Mouse (Mus musculus): Measurements from ENCODE around the gene Olfr670. TPM values are rescaled to one million over a fixed set of nuclear protein-coding genes. Genes with fewer than 3 reads are reported as not detected.
"Not testable (repeated sequence)": the region's sequence is repeated elsewhere in the genome, so short reads cannot be mapped to it uniquely, and the experiment has no call there.

Olfr670 gene
- not detected in 2 replicates for polyA plus RNA-seq (2016; fragmentation: Nextera tagmentation; extraction: Ambion mirVana)

DNA sequence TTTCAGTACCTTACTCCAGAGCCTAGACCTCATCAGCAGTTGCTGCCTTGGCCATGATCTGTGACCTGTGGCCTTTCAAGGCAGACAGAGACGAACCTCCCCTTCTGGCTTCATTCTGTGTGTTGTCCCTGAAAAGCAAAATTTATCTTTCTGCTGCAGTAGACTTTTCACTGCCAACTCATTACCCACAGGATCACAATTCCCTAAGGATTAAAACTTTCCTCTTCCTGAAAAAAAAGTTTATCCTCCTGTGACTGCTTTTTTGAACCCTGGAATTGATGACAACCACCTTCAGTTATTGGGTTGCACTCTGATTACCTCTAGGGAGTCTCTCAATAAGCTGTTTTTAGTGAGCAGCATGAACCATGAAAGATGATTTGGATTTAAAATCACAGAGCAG is at the start of gene Olfr670:
Gene Olfr670 (minus strand): TSS at position 101 of the 400 bp plus-strand sequence.
- no peak for DNase-seq (ENCODE audit: low spot score)
- Histone ChIP-seq H3K36me3 (replicated peaks) (no peaks in the 10 kb centered on the region), H3K4me3 (no peak within 1 kb of the TSS), H3K9me3 (no peaks in the 10 kb centered on the region), H3K27ac (replicated peaks) (no peak within 1 kb of the TSS), H3K4me1 (no peaks in the 10 kb centered on the region), H3K27me3 (replicated peaks; ENCODE audit: low read depth, poor library complexity, severe bottlenecking) (no peaks in the 10 kb centered on the region)
- 71% methylated on average over 1 of the region's 1 CpGs for WGBS

DNA sequence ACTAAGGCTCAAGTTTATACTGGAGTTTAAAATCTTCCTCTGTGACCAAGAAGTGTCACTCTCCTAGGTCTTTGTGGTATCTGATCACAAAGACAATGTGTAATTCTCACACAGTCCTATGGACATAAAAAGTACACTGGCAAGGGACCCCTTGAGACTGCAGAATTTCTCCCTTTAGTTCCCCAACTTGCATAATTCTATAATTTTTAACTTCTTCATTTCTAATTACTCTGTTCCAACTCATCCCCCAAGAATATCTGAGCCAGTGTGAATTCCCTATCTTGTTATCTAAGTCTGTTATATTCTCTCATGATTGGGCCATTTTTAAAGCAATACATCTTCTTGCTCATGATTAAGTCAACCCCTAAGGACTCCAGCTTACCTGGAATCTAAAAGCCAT is 39.5 kb upstream of the Olfr670 start, which contains the start of gene Olfr672:
Gene Olfr672 (minus strand): TSS at position 101 of the 400 bp plus-strand sequence.
- DNase-seq (ENCODE audit: low spot score): no peak
- Histone ChIP-seq H3K4me1 (no peaks in the 10 kb centered on the region), H3K36me3 (replicated peaks) (no peaks in the 10 kb centered on the region), H3K9me3 (no peaks in the 10 kb centered on the region), H3K27me3 (replicated peaks; ENCODE audit: low read depth, poor library complexity, severe bottlenecking) (no peaks in the 10 kb centered on the region), H3K27ac (replicated peaks) (no peak within 1 kb of the TSS), H3K4me3 (no peak within 1 kb of the TSS)

DNA sequence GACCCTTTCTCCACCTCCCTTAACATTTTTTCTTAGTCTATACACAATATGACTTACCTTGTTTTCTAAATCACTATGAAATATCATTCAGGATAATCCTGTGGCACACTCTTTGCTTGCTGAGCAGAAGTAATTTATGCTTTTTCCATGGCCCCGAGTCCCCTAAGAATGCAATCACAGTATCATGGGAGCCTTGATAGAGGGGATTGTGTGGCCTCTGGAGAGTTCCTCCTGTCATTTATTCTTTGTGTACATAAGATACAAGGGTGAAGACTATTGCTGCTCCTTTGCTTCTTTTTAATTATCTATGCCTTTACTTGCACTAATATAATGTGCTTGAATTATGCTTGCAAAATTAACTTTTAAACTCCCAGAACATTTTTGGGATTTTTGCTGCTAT is 16.6 kb upstream of the Olfr670 start, which contains the start of gene Olfr671:
Gene Olfr671 (minus strand): TSS at position 101 of the 400 bp plus-strand sequence.
- Histone ChIP-seq H3K27ac (replicated peaks) (no peak within 1 kb of the TSS), H3K4me3 (no peak within 1 kb of the TSS), H3K9me3 (0 out of 2 replicates have a peak, but pooled peaks cover 4% of the 10 kb centered on the region), H3K36me3 (replicated peaks) (no peaks in the 10 kb centered on the region), H3K4me1 (no peaks in the 10 kb centered on the region), H3K27me3 (replicated peaks; ENCODE audit: low read depth, poor library complexity, severe bottlenecking) (no peaks in the 10 kb centered on the region)
- 78% methylated on average over 1 of the region's 1 CpGs for WGBS
- DNase-seq (ENCODE audit: low spot score): no peak

DNA sequence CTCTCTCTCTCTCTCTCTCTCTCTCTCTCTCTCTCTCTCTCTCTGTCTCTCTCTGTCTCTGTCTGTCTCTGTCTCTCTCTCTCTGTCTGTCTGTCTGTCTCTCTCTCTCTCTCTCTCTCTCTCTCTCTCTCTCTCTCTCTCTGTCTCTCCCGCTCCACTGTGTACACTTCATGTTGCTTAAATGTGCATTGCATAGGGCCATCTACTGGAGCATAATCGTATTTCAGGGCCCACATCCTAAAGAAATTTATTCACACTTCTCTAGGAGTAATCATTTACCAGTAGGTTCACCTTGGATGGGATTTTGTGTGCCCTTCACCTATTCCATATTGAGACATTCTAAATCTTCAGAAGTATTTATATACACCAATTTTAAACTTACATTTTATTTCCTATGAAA is 10.1 kb upstream of the Olfr670 start:
- H3K27me3 ChIP-seq (replicated peaks; ENCODE audit: low read depth, poor library complexity, severe bottlenecking); H3K9me3 ChIP-seq; H3K4me1 ChIP-seq; H3K36me3 ChIP-seq (replicated peaks); H3K27ac ChIP-seq (replicated peaks); H3K4me3 ChIP-seq; DNase-seq (ENCODE audit: low spot score): not testable (repeated sequence)
- WGBS: 79% methylated on average over 2 of the region's 2 CpGs

- H3K4me3 ChIP-seq; H3K4me1 ChIP-seq; H3K36me3 ChIP-seq (replicated peaks); H3K9me3 ChIP-seq; H3K27ac ChIP-seq (replicated peaks); H3K27me3 ChIP-seq (replicated peaks; ENCODE audit: low read depth, poor library complexity, severe bottlenecking); DNase-seq (ENCODE audit: low spot score): not testable (repeated sequence)
- WGBS: 96% methylated on average over 16 of the region's 16 CpGs
Observed at GRCm38 (mm10) chr7:104950234-104950633, 12.2 kb downstream of the Olfr670 start.

DNA sequence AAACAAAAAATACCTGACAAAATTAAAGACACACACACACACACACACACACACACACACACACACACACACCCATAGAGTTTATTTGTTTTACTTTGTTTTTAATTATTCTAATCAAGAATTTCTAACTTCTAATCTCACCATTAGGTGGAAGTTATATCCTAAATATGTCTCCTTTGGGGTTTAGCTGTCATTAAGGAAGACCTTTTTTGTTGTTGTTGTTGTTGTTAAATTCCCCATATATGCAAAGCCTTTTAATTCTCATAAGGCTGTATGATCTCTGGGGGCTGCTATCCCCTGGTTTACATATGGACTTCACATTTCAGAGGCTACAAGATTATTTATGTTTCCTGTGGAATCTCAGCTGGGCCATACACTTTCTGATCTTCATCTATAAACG is 28.5 kb downstream of the Olfr670 start, which contains the start of gene Olfr669:
Gene Olfr669 (plus strand): TSS at position 301 of the 400 bp plus-strand sequence.
- no peak within 1 kb of the TSS for H3K27ac ChIP-seq (replicated peaks)
- H3K4me1 ChIP-seq: no peaks in the 10 kb centered on the region
- no peaks in the 10 kb centered on the region for H3K36me3 ChIP-seq (replicated peaks)
- H3K4me3 ChIP-seq: no peak within 1 kb of the TSS
- H3K9me3 ChIP-seq: no peaks in the 10 kb centered on the region
- no peaks in the 10 kb centered on the region for H3K27me3 ChIP-seq (replicated peaks; ENCODE audit: low read depth, poor library complexity, severe bottlenecking)
- 91% methylated on average over 1 of the region's 1 CpGs for WGBS
- no peak for DNase-seq (ENCODE audit: low spot score)

GRCm38 (mm10) chr7:104927957-104928356 is 34.5 kb downstream of the Olfr670 start, which contains the start of gene Olfr668:
Gene Olfr668 (minus strand): TSS chr7:104928057.
- Histone ChIP-seq H3K4me3 (no peak within 1 kb of the TSS), H3K27me3 (replicated peaks; ENCODE audit: low read depth, poor library complexity, severe bottlenecking) (no peaks in the 10 kb centered on the region), H3K4me1 (no peaks in the 10 kb centered on the region), H3K36me3 (replicated peaks) (no peaks in the 10 kb centered on the region), H3K9me3 (no peaks in the 10 kb centered on the region), H3K27ac (replicated peaks) (no peak within 1 kb of the TSS)
- DNase-seq (ENCODE audit: low spot score): no peak
- WGBS: 85% methylated on average over 1 of the region's 1 CpGs

DNA sequence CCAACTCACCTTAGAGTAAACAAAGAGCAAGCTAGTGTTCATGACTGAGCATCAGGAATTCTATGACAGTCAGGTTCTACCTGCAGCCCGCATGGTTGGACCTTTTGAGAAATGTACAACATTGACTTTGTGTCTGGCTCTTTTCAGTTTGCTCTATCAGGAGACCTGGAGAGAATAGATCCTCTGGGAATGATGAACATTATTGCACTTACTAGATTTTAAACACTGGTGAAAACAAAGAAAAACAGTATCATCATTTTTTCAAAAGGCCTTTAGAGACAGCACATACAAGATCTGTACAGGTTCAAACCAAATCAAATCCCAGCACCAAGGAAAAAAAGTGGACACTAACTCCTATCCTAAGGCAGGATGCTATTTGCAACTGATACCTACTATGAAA is 41.0 kb downstream of the Olfr670 start, which contains the start of gene Olfr667:
Gene Olfr667 (minus strand): TSS at position 101 of the 400 bp plus-strand sequence.
- WGBS: 94% methylated on average over 1 of the region's 1 CpGs
- H3K4me1 ChIP-seq: no peaks in the 10 kb centered on the region
- no peaks in the 10 kb centered on the region for H3K9me3 ChIP-seq
- no peak within 1 kb of the TSS for H3K4me3 ChIP-seq
- no peaks in the 10 kb centered on the region for H3K36me3 ChIP-seq (replicated peaks)
- DNase-seq (ENCODE audit: low spot score): no peak
- H3K27me3 ChIP-seq (replicated peaks; ENCODE audit: low read depth, poor library complexity, severe bottlenecking): no peaks in the 10 kb centered on the region
- H3K27ac ChIP-seq (replicated peaks): no peak within 1 kb of the TSS

Other genes with a start within 250 kb of the Olfr670 start
- not detected in 2 replicates for gene Usp17le, start 185.2 kb downstream of the Olfr670 start, polyA plus RNA-seq (2016; fragmentation: Nextera tagmentation; extraction: Ambion mirVana)
- gene Usp17lb, start 120.0 kb downstream of the Olfr670 start, polyA plus RNA-seq (2016; fragmentation: Nextera tagmentation; extraction: Ambion mirVana): not detected in 2 replicates
- gene Usp17la, start 105.6 kb downstream of the Olfr670 start, polyA plus RNA-seq (2016; fragmentation: Nextera tagmentation; extraction: Ambion mirVana): not detected in 2 replicates
- gene Olfr665, start 84.6 kb downstream of the Olfr670 start, polyA plus RNA-seq (2016; fragmentation: Nextera tagmentation; extraction: Ambion mirVana): not detected in 2 replicates
- not detected in 2 replicates for gene Olfr666, start 66.7 kb downstream of the Olfr670 start, polyA plus RNA-seq (2016; fragmentation: Nextera tagmentation; extraction: Ambion mirVana)
- not detected in 2 replicates for gene Olfr667, start 41.1 kb downstream of the Olfr670 start, polyA plus RNA-seq (2016; fragmentation: Nextera tagmentation; extraction: Ambion mirVana)
- gene Olfr668, start 34.6 kb downstream of the Olfr670 start, polyA plus RNA-seq (2016; fragmentation: Nextera tagmentation; extraction: Ambion mirVana): not detected in 2 replicates
- not detected in 2 replicates for gene Olfr669, start 28.4 kb downstream of the Olfr670 start, polyA plus RNA-seq (2016; fragmentation: Nextera tagmentation; extraction: Ambion mirVana)
- not detected in 2 replicates for gene Olfr671, start 16.5 kb upstream of the Olfr670 start, polyA plus RNA-seq (2016; fragmentation: Nextera tagmentation; extraction: Ambion mirVana)
- not detected in 2 replicates for gene Olfr672, start 39.4 kb upstream of the Olfr670 start, polyA plus RNA-seq (2016; fragmentation: Nextera tagmentation; extraction: Ambion mirVana)
- not detected in 2 replicates for gene Olfr675, start 65.8 kb upstream of the Olfr670 start, polyA plus RNA-seq (2016; fragmentation: Nextera tagmentation; extraction: Ambion mirVana)
- not detected in 2 replicates for gene Olfr676, start 70.1 kb upstream of the Olfr670 start, polyA plus RNA-seq (2016; fragmentation: Nextera tagmentation; extraction: Ambion mirVana)
- gene Olfr677, start 88.8 kb upstream of the Olfr670 start, polyA plus RNA-seq (2016; fragmentation: Nextera tagmentation; extraction: Ambion mirVana): not detected in 2 replicates
- not detected in 2 replicates for gene Olfr678, start 101.9 kb upstream of the Olfr670 start, polyA plus RNA-seq (2016; fragmentation: Nextera tagmentation; extraction: Ambion mirVana)
- 0.05 TPM in 1 of 2 replicates, not detected in the other for gene Olfr679, start 118.6 kb upstream of the Olfr670 start, polyA plus RNA-seq (2016; fragmentation: Nextera tagmentation; extraction: Ambion mirVana)
- not detected in 2 replicates for gene Olfr680-ps1, start 130.2 kb upstream of the Olfr670 start, polyA plus RNA-seq (2016; fragmentation: Nextera tagmentation; extraction: Ambion mirVana)
- not detected in 2 replicates for gene Olfr681, start 154.2 kb upstream of the Olfr670 start, polyA plus RNA-seq (2016; fragmentation: Nextera tagmentation; extraction: Ambion mirVana)
- not detected in 2 replicates for gene Olfr683, start 184.4 kb upstream of the Olfr670 start, polyA plus RNA-seq (2016; fragmentation: Nextera tagmentation; extraction: Ambion mirVana)
- gene Olfr684, start 201.0 kb upstream of the Olfr670 start, polyA plus RNA-seq (2016; fragmentation: Nextera tagmentation; extraction: Ambion mirVana): not detected in 2 replicates
- gene Olfr685, start 223.4 kb upstream of the Olfr670 start, polyA plus RNA-seq (2016; fragmentation: Nextera tagmentation; extraction: Ambion mirVana): not detected in 2 replicates
- gene Olfr686, start 244.9 kb upstream of the Olfr670 start, polyA plus RNA-seq (2016; fragmentation: Nextera tagmentation; extraction: Ambion mirVana): not detected in 2 replicates